Mouse (Mus musculus): Measurements from ENCODE around the gene Ppargc1a.
A peak's percentile ranks its signal among the peaks of the same experiment; 100 is the strongest.

Ppargc1a gene

DNA sequence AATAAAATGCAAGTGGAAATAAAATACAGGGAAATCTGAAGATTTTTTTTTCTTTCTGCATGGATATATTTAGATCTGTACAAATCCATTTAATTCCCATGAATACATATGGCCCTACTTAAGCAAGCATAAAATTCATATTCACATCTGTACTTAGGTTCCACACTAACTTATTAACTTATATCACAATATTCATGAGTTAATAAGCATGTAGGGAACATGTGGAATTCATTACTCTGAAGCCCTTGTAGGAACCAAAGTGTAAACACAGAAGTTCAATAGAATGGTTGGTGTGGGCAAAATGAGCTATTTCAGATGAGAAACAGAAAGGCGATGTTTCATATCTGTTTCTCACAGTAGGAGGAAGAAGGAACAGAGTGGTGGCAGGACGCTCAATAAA is 62.9 kb downstream of the Ppargc1a start:
- no peak for DNase-seq (ENCODE audit: low read depth, low spot score)

DNA sequence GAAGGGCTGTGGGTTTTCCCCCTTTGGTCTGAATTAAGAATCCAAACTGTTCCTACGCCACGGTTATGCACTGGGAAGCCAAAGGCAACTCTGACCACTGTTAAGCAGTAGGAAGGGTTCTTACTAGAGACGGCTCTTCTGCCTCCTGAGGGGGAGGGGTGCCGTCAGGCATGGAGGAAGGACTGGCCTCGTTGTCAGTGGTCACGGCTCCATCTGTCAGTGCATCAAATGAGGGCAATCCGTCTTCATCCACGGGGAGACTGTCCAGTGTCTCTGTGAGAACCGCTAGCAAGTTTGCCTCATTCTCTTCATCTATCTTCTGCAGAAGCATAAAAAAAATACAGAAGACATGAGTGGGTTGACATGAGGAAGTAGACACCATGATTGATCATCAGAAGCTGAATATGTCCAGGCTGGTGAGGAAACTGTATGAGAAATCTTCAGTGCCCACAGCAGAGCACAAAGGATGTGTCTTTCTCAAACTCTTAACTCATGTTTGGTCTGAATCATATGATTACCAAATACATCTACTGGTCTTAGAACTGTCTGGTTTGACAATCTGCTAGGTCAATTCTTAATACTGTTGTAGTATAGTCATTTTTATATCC is 69.5 kb downstream of the Ppargc1a start:
- DNase-seq (ENCODE audit: low read depth, low spot score), result no peak

DNA sequence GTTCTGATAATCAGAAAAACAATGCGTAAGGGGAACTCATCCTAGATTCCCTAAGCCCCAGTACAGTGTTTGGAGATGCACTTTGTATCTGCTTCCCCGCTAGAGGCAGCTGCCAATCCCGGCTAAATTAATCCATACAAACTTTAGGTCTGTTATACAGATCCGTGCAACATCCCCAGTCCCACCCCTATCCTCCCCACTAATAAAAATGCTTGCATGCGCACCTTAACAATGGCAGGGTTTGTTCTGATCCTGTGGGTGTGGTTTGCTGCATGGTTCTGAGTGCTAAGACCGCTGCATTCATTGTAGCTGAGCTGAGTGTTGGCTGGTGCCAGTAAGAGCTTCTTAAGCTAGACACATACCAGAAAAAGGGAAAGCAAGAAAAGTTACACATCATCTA is 72.1 kb downstream of the Ppargc1a start:
- DNase-seq (ENCODE audit: low read depth, low spot score), result no peak

DNA sequence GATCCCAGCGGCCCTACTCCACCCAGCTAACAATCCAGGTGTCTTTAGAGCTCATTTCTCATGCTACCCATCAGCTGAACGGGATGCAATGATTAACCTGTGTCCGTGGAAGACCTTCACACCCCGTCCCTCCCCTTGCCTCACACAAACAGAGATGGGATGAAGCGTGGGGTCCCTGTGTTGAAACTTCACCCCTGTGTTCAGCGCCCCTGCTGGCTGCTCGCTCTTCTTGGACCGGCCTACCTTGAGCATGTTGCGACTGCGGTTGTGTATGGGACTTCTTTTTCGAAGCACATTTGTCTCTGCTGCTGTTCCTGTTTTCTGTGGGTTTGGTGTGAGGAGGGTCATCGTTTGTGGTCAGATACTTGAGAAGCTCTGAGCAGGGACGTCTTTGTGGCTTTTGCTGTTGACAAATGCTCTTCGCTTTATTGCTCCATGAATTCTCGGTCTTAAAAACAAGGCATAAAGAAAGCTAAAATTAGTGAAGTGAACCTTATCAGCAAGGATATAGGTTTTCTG is 73.1 kb downstream of the Ppargc1a start:
- no peak for DNase-seq (ENCODE audit: low read depth, low spot score)

DNA sequence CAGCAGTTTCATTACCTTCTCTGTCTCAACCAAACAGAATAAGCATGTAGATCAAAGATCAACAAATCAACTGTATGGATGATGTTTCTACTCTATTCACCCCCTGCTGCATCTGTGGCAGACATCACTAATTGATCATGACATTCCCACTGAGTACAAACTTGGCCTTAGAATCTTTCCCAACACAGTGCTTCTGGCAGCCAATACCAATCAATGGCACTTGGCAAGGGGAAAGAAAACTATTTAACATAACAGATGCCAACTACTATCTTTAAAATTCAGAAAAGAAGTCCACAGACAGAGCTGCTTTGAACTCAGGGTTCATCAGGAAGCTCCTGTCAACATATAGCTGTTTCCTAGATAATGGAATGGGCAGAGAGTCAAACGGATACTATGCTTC is 83.8 kb downstream of the Ppargc1a start:
- DNase-seq (ENCODE audit: low read depth, low spot score), result no peak

DNA sequence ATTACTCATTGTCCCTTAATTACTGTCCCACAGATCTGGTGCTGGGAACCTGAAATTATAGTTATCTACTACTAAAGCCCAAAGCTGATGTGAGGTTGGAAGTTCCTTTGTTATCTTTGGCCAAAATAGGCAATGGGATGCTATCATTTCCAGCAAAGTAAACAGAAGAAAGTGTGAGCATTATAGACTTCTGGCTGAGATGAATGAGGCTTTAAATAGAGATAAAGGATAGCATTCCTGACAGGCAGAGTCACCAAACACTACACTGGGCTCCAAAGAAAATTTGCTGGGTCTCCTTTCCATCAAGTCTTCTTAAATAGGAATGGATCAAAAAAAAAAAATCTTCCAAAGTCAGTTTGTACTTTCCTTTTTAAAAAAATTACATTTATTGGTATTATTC is 87.7 kb downstream of the Ppargc1a start:
- no peak for DNase-seq (ENCODE audit: low read depth, low spot score)

DNA sequence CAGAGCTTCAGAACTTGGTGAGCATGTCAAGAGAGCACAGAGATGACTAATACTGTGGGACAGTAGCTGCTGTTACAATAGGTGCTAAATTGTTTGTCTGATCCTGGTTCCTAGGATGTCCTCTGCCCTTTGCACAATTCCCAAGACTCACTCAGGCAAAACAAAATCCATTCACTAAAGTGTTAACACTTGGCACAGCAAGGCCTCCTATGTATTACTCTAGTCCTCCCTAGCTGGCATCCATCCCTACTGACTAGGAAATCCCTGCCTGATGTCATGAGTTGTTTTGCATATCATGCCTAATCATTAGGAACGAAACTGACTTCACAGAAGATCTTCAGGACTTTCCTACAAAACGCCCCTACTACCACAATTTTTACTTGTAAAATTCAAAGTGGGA is 88.1 kb downstream of the Ppargc1a start:
- DNase-seq (ENCODE audit: low read depth, low spot score), result no peak

DNA sequence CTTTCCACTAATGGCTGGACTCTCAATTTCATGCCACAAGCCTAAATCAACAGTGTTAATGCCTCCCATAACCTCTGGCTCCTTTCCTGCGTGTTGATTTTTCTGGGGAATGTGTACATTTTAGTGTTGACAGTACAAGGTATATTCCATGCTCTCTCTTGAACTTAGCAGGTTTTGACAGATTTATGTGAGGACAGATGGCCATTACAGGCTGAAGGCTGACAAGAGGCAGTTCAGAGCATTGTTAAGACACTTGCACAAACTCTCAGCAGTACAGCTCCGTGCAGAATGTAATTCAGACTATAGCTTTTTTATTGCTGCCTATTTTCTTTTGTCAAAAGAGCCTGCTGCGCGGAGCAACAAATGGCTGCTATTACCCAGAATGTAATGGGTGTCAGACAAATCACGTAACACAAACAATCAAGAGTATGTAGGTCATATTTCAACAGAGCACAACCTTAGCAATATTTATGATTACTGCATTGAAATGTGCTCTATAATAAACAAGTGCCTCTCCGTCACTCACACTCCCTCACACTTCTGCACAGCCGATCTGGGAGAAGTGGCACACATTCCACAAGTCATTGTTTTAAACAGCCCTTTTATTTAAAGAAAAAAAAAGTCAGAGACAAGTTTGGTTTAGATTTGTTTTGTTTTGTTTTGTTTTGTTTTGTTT is 89.1 kb downstream of the Ppargc1a start:
- DNase-seq (ENCODE audit: low read depth, low spot score), result peak; percentile 83

DNA sequence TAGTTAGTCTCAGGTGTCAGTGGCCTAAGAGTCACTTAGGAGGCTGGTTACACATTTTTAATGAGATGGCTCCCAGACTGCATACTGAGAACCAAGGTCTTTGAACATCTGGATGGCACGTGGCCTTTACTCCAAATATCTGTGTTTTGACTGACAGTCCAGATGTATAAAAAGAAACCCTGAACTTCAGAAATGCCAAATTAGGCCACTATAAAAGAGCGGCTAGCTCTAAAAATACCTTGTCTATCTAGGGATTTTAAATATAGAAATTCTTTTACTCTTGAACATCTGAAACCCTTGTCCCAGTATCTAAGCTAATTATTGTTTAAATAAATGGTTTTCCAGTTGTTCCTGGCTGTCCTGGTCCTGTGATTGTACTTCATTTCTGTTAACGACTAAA is 90.4 kb downstream of the Ppargc1a start:
- peak; percentile 47 for DNase-seq (ENCODE audit: low read depth, low spot score)

DNA sequence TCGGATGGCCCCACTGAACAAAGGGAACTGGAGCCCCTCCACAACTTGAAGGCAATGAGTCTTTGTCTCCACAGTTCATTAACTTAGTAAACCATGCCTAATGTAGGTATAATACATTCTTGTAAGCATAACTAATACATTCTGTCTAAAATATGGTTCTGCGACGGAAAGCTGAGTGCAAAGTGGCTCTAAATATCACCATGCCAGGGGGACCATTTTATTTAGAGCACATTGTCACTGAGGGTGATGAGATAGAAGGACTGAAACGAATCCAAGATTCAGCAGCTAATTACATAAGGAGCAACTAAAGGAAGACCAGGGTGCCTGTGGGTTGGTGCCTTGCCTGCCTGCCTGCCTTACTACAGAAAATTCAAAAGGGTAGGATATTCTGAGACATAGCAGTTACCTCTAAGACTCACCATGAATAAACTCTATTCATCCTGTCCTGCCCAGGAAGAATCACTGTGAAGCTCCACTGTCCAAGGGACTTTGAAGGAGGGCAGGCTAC is 92.4 kb downstream of the Ppargc1a start:
- DNase-seq (ENCODE audit: low read depth, low spot score), result no peak

DNA sequence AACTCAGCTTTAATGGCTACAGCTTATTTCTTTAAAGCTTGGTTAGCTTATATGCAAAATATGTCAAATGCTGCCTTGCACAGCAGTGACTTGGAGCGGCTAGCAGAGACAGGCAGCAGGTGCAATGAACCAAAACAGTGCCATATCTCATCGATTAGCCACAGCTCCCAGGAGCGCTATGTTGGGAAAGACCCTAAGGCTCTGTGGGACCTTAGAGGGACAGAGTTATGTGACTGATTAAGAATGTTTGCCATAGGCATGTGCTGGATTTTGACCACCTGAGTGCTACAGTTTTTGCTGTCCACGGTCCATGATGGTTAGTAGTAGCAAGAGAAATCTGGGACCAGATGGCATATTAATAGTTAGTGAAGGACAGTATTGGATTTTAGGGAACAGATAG is 95.9 kb downstream of the Ppargc1a start:
- DNase-seq (ENCODE audit: low read depth, low spot score), result no peak

DNA sequence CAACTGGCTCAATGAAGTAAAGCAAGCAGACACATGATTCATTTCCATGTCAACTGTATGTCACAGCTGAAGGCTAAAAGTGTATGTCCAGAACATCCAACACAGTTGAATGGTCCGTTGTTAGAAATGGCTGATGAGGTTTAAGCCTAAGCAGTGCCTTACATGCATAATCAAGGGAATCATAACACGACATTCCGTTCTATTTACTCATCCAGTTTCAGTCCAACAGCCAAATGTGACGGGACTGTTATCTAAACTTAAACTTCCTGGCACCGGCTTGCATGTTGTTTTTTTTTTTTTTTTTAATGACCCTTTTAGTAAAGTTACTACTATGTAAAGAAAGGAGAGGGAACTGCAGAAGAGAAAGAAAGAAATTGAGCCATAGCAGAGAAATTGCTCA is 101.5 kb downstream of the Ppargc1a start:
- no peak for DNase-seq (ENCODE audit: low read depth, low spot score)

DNA sequence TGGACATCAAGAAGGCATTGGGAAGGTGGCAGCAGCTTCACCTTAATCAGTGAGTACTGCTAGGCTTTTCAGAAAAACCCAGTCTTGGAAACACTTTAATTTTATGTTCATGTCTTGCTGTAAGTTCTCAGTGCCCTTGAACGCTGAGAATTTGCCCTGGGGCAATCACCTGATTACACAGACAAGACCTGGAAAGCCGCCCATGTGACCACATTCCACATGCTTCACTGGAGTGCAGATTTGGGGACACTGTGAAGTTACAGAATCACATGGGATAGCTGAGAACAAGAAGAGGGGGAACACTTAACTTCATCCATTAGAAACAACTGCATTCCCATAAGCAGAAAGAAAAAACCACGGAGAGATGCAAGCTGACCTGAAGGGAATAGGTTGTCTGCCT is 115.5 kb downstream of the Ppargc1a start:
- peak; percentile 46 for DNase-seq (ENCODE audit: low read depth, low spot score)

DNA sequence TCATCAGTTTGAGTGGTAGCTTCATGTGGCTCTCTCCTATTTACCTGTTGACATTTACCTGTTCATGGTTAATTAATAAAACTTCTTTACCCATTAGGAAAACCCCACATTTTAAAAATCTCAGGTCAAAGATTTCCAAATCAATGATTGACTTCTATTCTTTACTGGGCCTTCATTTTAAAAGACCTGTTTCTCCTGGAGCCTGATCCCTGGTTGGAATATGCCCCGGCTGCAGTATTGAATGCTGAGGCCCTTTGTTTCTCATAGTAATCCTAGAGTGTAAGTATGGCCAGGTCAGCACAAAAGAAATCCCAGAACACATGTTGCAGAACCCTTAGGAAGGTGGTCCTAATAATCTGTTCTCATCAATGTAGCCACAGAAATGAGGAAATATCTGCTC is 119.9 kb downstream of the Ppargc1a start:
- no peak for DNase-seq (ENCODE audit: low read depth, low spot score)

DNA sequence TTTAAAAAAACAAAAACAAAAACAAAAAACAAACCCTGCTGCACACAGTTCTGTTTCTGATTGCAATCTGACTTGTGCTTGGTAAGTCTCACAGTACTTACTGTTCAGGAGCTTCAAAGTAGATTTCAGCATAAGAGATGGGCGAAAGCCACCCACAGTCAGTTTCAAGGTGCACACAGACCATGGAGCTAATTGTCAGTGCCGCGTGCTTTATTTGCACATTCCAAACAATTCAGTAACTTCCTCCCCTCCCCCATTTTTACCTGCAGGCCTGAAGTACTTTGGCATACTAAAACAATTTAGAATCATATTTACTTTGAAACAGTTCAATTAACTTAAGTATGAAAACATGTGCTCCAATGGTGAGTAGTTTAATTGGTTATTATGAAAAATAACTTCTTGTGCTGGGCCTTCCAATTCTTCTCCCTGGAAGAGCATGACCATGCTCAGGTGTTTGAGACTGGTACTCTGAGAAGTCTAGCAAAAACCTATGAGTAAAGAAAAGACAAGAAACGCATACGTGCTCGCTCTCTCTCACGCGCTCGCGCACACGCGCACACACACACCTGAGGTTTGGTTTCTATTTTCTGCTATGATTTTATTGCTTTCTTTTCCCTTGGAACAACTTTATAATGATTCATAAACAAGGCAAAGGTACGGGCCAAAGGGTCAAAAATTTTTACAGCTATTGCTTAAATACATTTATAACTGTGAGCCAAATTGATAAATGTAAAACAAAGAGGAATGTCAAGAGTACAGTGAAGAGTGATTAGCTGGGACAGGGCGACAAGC is 121.0 kb downstream of the Ppargc1a start:
- DNase-seq (ENCODE audit: low read depth, low spot score), result no peak

DNA sequence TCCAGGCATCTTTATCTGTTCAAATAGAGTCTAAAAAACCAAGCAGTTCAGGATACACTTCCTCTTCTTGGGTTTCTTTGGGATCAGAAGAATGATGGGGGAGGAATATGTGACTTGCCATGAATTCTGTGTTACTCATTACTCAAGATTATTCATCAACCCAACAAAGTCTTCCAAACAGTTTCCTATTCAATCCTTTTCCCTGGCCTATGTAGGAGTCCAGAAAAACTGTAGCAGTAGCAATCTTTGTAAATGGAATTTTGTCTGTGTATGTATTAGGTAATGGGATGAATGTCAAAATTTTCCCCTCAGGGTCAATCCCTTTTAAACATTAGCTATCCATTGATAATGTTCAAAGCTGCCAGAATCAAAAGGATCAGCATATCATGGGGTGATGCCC is 121.8 kb downstream of the Ppargc1a start:
- no peak for DNase-seq (ENCODE audit: low read depth, low spot score)

DNA sequence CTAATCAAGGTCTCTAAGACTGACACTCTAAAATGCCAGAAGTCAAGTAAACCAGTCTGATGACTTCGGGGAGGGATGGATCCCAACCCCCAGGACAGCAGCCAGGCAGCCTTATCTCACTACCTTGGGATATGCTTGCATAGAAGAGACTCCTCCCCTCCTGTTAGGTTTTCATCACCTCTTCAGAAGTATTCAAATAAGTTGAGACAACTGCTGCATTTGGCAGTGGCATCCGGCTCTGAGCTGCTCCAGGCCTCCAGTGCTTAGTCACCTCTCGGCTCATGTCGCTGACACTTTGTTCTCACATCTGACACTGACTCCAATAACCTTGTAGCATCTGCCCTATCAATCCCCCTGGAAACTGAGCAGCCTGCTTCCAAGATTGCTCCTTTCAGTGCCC is 127.8 kb downstream of the Ppargc1a start:
- no peak for DNase-seq (ENCODE audit: low read depth, low spot score)

DNA sequence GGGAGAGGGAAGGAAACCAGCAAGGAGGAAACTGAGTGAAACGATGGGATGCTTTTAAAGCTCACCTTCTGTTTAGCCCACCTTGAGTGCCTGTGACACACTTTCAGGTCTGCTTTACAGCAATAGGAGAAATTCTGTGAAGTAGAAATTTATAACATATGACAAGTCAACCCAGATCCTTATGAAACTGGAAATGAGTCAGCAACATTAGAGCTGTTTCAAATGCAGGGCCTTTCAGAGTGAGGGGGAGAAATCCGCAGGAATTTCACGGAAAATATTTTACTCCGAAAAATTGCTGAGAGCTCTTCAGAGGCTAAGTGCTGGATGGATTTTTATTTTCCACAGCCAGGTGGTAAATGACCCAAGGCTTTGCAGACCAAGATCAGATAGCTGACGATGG is 133.6 kb downstream of the Ppargc1a start:
- DNase-seq (ENCODE audit: low read depth, low spot score), result no peak

DNA sequence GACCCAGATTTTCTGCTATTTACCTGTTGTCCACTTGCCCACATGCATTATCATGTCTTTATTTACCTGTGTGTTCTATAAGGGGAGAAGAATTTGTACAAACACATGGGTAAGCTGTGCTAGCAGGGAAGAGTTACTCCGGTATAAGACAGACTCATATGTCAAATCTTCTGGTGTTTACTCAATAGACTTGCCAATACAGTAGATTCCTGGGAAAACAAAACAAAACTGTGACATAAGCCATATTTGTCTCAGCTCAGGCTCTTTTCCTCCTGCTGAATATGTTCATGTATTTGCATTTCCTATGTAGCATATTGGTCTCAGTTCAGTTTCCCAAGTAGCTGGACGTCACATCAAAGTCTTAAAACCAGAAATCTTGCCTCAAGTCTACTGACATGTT is 135.0 kb downstream of the Ppargc1a start:
- DNase-seq (ENCODE audit: low read depth, low spot score), result no peak

DNA sequence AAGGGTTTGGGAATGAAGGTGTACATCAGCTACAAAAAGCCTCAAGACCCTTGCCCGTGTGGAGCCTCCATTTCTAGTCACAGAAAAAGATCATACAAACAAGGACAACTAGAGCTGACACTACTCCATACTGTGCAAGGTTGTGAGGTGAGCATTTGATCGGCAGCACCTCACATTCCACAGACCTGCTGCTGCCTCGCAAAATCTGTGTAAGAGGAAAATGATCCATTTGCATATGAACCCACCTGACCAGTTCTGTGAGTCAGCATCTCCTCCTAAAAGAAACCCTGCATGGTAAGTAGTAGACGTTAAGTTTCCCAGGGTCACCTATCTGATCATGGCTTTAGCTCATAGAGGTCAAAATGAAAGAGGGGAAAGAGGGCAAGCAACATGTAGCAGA is 135.5 kb downstream of the Ppargc1a start:
- DNase-seq (ENCODE audit: low read depth, low spot score), result no peak

DNA sequence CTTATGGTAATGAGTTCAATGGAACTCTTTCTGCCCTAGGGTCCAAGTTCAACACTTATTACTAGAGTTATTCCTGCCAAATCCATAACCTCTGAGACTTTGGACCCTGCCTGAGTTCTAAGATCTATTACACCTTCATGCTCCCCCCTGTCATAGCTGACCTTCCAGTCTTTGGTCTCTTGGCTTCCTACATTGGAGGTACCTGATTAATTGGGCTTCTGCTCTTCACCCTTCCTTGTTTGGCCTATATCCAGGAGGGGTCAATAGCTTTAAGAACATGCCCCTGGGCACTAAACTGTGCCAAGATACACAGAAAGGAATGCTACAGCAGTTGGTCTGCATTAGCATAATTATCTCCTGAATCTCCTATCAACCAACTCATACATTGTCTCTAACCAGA is 141.1 kb downstream of the Ppargc1a start:
- DNase-seq (ENCODE audit: low read depth, low spot score), result no peak

DNA sequence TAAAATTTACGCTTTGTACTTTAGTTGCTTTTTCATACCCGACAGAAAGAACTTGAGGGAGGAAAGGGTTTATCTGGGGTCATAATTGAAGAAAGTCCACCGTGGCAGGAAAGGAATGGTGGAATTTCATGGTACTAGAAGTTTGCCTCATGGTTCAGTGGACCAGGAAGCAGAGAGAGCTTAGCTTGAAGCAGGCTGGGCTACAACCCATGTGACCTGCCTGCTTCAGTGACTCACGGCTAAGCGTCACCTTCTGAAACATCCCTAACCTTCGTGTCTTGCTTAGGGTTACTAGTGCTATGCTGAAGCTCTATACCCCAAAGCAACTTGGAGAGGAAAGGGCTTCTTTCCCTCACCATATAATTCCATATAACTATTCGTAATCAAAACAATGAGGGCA is 151.1 kb downstream of the Ppargc1a start:
- DNase-seq (ENCODE audit: low read depth, low spot score), result no peak

DNA sequence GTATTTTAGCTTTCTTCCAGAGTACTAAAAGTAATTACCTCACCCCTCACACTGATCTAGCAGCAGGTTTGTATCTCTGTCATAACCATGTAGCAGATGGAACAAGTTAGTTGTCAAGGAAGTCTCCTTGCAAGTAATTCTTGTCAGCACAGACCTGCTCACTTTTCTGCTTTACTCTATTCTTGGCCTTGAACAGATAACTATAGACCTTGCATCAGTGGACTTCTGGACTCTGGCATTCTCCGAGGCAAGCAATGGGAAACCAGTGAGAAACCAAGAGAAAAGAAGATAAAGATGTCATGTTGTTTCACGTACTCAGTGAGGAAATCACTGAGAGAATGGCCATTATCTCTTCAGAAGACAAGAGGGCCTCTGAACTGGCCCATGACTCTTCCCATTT is 152.1 kb downstream of the Ppargc1a start:
- DNase-seq (ENCODE audit: low read depth, low spot score), result no peak
